Mouse (Mus musculus) kidney, adult 2 months (tissue): ENCODE data around the gene Drosha. TPM values are rescaled to one million over a fixed set of nuclear protein-coding genes. Genes with fewer than 3 reads are reported as not detected.

Experiments used
- DNase-seq: peaks from one replicate; pipeline ENCODE4 v3.0.0; 2021
- H3K27ac ChIP-seq: fragments of 200-500 bp; 2 replicates; pipeline ENCODE4 v1.5.1; 2012; ENCODE audit warnings: low read depth, low read length, control low read depth, inconsistent platforms; ENCODE audit not compliant: insufficient read depth
- H3K27me3 ChIP-seq: fragments of 200-500 bp; replicated peaks from 2 replicates; pipeline ENCODE4 v1.6.1; 2012; ENCODE audit warnings: mild to moderate bottlenecking, moderate library complexity, low read length, inconsistent platforms; ENCODE audit not compliant: control insufficient read depth, insufficient read depth
- H3K36me3 ChIP-seq: fragments of 200-500 bp; 2 replicates; pipeline ENCODE4 v1.6.1; 2012; ENCODE audit warnings: mild to moderate bottlenecking, moderate library complexity, low read length, inconsistent platforms; ENCODE audit not compliant: control insufficient read depth, insufficient read depth
- H3K4me1 ChIP-seq: fragments of 200-500 bp; 2 replicates; pipeline ENCODE4 v1.6.1; 2011; ENCODE audit warnings: low read length; ENCODE audit not compliant: control insufficient read depth, insufficient read depth
- H3K4me3 ChIP-seq: fragments of 200-500 bp; 2 replicates; pipeline ENCODE4 v1.5.1; 2011; ENCODE audit warnings: mild to moderate bottlenecking, low read depth, low read length, control low read depth; ENCODE audit not compliant: insufficient read depth
- CTCF ChIP-seq: fragments of 200-500 bp; conservative IDR thresholded peaks from 2 replicates; pipeline ENCODE4 v1.5.1; 2011; ENCODE audit warnings: low read depth, mild to moderate bottlenecking, control low read depth, low read length, moderate library complexity, mixed read lengths; ENCODE audit not compliant: insufficient read depth, insufficient read length
- POLR2A ChIP-seq: fragments of 200-500 bp; IDR thresholded peaks from one replicate; pipeline ENCODE4 v1.6.1; 2011; ENCODE audit warnings: low read depth, low read length, control low read depth
- WGBS: fragments of 180-500 bp; shearing (Covaris S2); methylation state at CpG from one replicate; pipeline ENCODE4 v1.1.7; 2018; 5-methylcytosine and 5-hydroxymethylcytosine counted together
- polyA plus RNA-seq: library from polyadenylated mRNA; depleted of rRNA; stranded (reverse); fragments of >200 nt; gene quantifications from 2 replicates; pipeline ENCODE4 v1.2.3, GENCODE M21; 2012

Gene Drosha
- polyA plus RNA-seq, 1 experiment: 20.3 TPM

- WGBS: 76% methylated on average over 18 of the region's 18 CpGs
- peak; percentile 5 for DNase-seq
- no peaks in the 10 kb centered on the region for H3K4me1 ChIP-seq
- H3K27me3 ChIP-seq: no peaks in the 10 kb centered on the region
- H3K36me3 ChIP-seq: peaks cover 5% of the 10 kb centered on the region
- no peak overlapping the region for H3K4me3 ChIP-seq
- no peak overlapping the region for H3K27ac ChIP-seq
- TF ChIP-seq CTCF: no peak
- no peak for TF ChIP-seq POLR2A
Observed at GRCm38 (mm10) chr15:12875442-12876176, 51.0 kb downstream of the Drosha start.

- H3K4me1 ChIP-seq: no peaks in the 10 kb centered on the region
- WGBS: 96% methylated on average over 2 of the region's 2 CpGs
- no peak for DNase-seq
Observed at GRCm38 (mm10) chr15:12876266-12876665, 51.7 kb downstream of the Drosha start.

GRCm38 (mm10) chr15:12876881-12877280, 52.3 kb downstream of the Drosha start:
- Histone ChIP-seq H3K27ac (no peak overlapping the region), H3K27me3 (no peaks in the 10 kb centered on the region), H3K36me3 (peaks cover 5% of the 10 kb centered on the region), H3K4me3 (no peak overlapping the region), H3K4me1 (no peaks in the 10 kb centered on the region)
- TF ChIP-seq CTCF (no peak), POLR2A (no peak)
- 97% methylated on average over 4 of the region's 4 CpGs for WGBS
- DNase-seq: no peak

More at GRCm38 (mm10) chr15:12876266-12876665, 51.7 kb downstream of the Drosha start:
- no peak for TF ChIP-seq CTCF
- TF ChIP-seq POLR2A: no peak
- Histone ChIP-seq H3K27ac (no peak overlapping the region), H3K4me3 (no peak overlapping the region), H3K36me3 (peaks cover 5% of the 10 kb centered on the region), H3K27me3 (no peaks in the 10 kb centered on the region)

GRCm38 (mm10) chr15:12877934-12878333, 53.3 kb downstream of the Drosha start:
- H3K4me3 ChIP-seq: no peak overlapping the region
- H3K27me3 ChIP-seq: no peaks in the 10 kb centered on the region
- no peaks in the 10 kb centered on the region for H3K4me1 ChIP-seq
- peaks cover 5% of the 10 kb centered on the region for H3K36me3 ChIP-seq
- 93% methylated on average over 12 of the region's 12 CpGs for WGBS
- TF ChIP-seq CTCF (no peak), POLR2A (no peak)
- DNase-seq: no peak
- no peak overlapping the region for H3K27ac ChIP-seq

GRCm38 (mm10) chr15:12878581-12878980, 54.0 kb downstream of the Drosha start:
- peaks cover 7% of the 10 kb centered on the region for H3K36me3 ChIP-seq
- 93% methylated on average over 9 of the region's 9 CpGs for WGBS
- H3K4me1 ChIP-seq: no peaks in the 10 kb centered on the region
- no peak for DNase-seq
- no peak overlapping the region for H3K27ac ChIP-seq
- H3K4me3 ChIP-seq: no peak overlapping the region
- TF ChIP-seq POLR2A: no peak
- no peak for TF ChIP-seq CTCF
- H3K27me3 ChIP-seq: no peaks in the 10 kb centered on the region

GRCm38 (mm10) chr15:12879937-12880336, 55.3 kb downstream of the Drosha start:
- no peaks in the 10 kb centered on the region for H3K4me1 ChIP-seq
- peaks cover 8% of the 10 kb centered on the region for H3K36me3 ChIP-seq
- no peak for DNase-seq
- H3K27me3 ChIP-seq: no peaks in the 10 kb centered on the region
- TF ChIP-seq POLR2A (no peak), CTCF (no peak)
- no peak overlapping the region for H3K27ac ChIP-seq
- WGBS: 85% methylated on average over 8 of the region's 8 CpGs
- H3K4me3 ChIP-seq: no peak overlapping the region

- Histone ChIP-seq H3K4me3 (no peak overlapping the region), H3K27ac (no peak overlapping the region), H3K4me1 (no peaks in the 10 kb centered on the region), H3K36me3 (peaks cover 6% of the 10 kb centered on the region), H3K27me3 (no peaks in the 10 kb centered on the region)
- TF ChIP-seq CTCF: no peak
- TF ChIP-seq POLR2A: no peak
- whole genome bisulfite sequencing: 86% methylated on average over 15 of the region's 15 CpGs
- no peak for DNase-seq
Observed at GRCm38 (mm10) chr15:12884855-12885254, 60.2 kb downstream of the Drosha start.
